Mouse (Mus musculus) intestine, embryonic 15.5 days (tissue): ENCODE measurements around the gene Agxt2. TPM values are rescaled to one million over a fixed set of nuclear protein-coding genes. Genes with fewer than 3 reads are reported as not detected.

ENCODE experiments used
- ATAC-seq: fragments of 200-750 bp; cut with Nextera tagmentation; 2 replicates; pipeline ENCODE4 v1.8.0; 2017; ENCODE audit warnings: moderate TSS enrichment, moderate library complexity
- H3K27ac ChIP-seq: fragments of 300-500 bp; sonication (generic); 2 replicates; pipeline ENCODE4 v1.5.1; 2015; ENCODE audit warnings: mild to moderate bottlenecking, inconsistent platforms
- H3K27me3 ChIP-seq: fragments of 300-500 bp; sonication (generic); replicated peaks from 2 replicates; pipeline ENCODE4 v1.6.1; 2015; ENCODE audit warnings: inconsistent platforms
- H3K36me3 ChIP-seq: fragments of 300-500 bp; sonication (generic); 2 replicates; pipeline ENCODE4 v1.6.1; 2015; ENCODE audit warnings: inconsistent platforms
- H3K4me1 ChIP-seq: fragments of 300-500 bp; sonication (generic); replicated peaks from 2 replicates; pipeline ENCODE4 v1.6.1; 2015; ENCODE audit warnings: inconsistent platforms
- H3K4me2 ChIP-seq: fragments of 300-500 bp; sonication (generic); replicated peaks from 2 replicates; pipeline ENCODE4 v1.6.1; 2015; ENCODE audit warnings: mild to moderate bottlenecking, inconsistent platforms
- H3K4me3 ChIP-seq: fragments of 300-500 bp; sonication (generic); replicated peaks from 2 replicates; pipeline ENCODE4 v1.5.1; 2015; ENCODE audit warnings: inconsistent platforms
- H3K9ac ChIP-seq: fragments of 300-500 bp; sonication (generic); 2 replicates; pipeline ENCODE4 v1.6.1; 2015; ENCODE audit warnings: inconsistent platforms
- H3K9me3 ChIP-seq: fragments of 300-500 bp; sonication (generic); 2 replicates; pipeline ENCODE4 v1.6.1; 2016; ENCODE audit warnings: inconsistent platforms
- WGBS: fragments of 180-500 bp; shearing (Covaris S2); methylation state at CpG from one replicate; pipeline ENCODE4 v1.1.7; 2015; 5-methylcytosine and 5-hydroxymethylcytosine counted together
- polyA plus RNA-seq: library from polyadenylated mRNA; unstranded; fragments of >200 nt; fragmentation: Nextera tagmentation; extraction: Ambion mirVana; gene quantifications from 2 replicates; pipeline ENCODE4 v1.2.1, GENCODE M21; 2015

The Agxt2 gene
- polyA plus RNA-seq, 1 experiment from 2014 or later, result 0.46 TPM

DNA sequence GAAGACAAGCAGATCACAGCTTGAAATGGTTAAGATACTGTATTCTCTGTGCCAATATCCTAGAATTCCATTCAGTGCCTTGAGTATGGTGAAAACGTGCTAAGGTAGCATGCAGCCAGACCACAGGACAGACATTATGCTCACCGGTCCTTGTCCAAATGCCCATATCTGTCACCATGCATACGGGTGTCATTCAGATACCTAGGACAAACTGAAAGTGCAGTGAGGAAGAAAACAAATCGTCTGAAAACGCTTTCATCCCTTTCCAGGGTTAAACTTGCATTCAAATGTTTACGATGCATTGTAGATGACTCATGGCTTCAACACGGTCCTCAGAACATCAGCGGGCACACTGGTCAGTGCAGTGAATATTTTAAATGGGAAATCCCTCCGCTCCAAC is 83.2 kb downstream of the Agxt2 start:
- Histone ChIP-seq H3K4me1 (no peaks in the 10 kb centered on the region), H3K4me3 (no peak overlapping the region), H3K9ac (no peak overlapping the region), H3K27ac (no peak overlapping the region), H3K4me2 (no peak overlapping the region), H3K36me3 (no peaks in the 10 kb centered on the region), H3K27me3 (no peaks in the 10 kb centered on the region), H3K9me3 (no peaks in the 10 kb centered on the region)
- 86% methylated on average over 9 of the region's 9 CpGs for WGBS
- ATAC-seq, result no peak

- ATAC-seq, result no peak
- H3K4me1 ChIP-seq, result no peaks in the 10 kb centered on the region
- no peaks in the 10 kb centered on the region for H3K27me3 ChIP-seq
- H3K9me3 ChIP-seq, result no peaks in the 10 kb centered on the region
- H3K4me3 ChIP-seq, result no peak overlapping the region
- no peak overlapping the region for H3K9ac ChIP-seq
- no peak overlapping the region for H3K4me2 ChIP-seq
- H3K36me3 ChIP-seq, result no peaks in the 10 kb centered on the region
- WGBS, result 87% methylated on average over 1 of the region's 1 CpGs
- H3K27ac ChIP-seq, result no peak overlapping the region
Observed at GRCm38 (mm10) chr15:10442275-10442674, 83.9 kb downstream of the Agxt2 start.

DNA sequence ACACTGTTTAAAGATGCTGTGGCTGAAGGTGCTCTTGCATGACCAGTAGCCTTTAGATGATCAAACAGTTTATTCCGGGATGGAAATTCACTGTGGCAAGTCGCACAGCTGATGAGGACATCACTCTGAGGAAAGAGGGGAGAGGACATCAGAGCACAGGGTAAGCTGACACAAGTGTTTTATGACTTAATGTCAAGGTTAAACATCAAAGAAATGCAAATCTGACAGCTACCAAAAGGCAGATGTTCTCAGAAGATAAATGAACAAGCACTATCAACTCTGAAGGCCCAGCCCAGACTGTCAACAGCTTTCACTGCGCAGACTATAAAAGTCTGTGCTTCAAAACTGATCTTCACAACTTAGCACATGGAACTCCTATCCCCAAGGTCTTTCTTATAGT is 88.8 kb downstream of the Agxt2 start:
- Histone ChIP-seq H3K27me3 (no peaks in the 10 kb centered on the region), H3K36me3 (peaks cover 9% of the 10 kb centered on the region; the same call in 1 of the 2 replicates), H3K4me2 (no peak overlapping the region), H3K4me3 (no peak overlapping the region), H3K9ac (no peak overlapping the region), H3K4me1 (no peaks in the 10 kb centered on the region), H3K27ac (no peak overlapping the region), H3K9me3 (no peaks in the 10 kb centered on the region)
- 84% methylated on average over 3 of the region's 3 CpGs for WGBS
- no peak for ATAC-seq

Other genes starting within 250 kb of the Agxt2 start
- 31.4 and 34.8 TPM in 2 replicates for gene Prlr, start 181.3 kb upstream of the Agxt2 start, polyA plus RNA-seq
- gene Gm21973, start 33.2 kb upstream of the Agxt2 start, polyA plus RNA-seq, result not detected in 2 replicates
- 11.4 and 13.3 TPM in 2 replicates for gene Dnajc21, start 112.0 kb downstream of the Agxt2 start, polyA plus RNA-seq
- 94.7 and 127 TPM in 2 replicates for gene Brix1, start 127.4 kb downstream of the Agxt2 start, polyA plus RNA-seq
- gene Rad1, start 127.5 kb downstream of the Agxt2 start, polyA plus RNA-seq, result 25.6 and 26.6 TPM in 2 replicates
- gene Ttc23l, start 200.1 kb downstream of the Agxt2 start, polyA plus RNA-seq, result not detected in 2 replicates